Mouse (Mus musculus): ENCODE data around the gene Klhl30. TPM values are rescaled to one million over a fixed set of nuclear protein-coding genes. Genes with fewer than 3 reads are reported as not detected.

Klhl30 gene
- polyA plus RNA-seq, 1 experiment from 2014 or later = 0.30 TPM

GRCm38 (mm10) chr1:91373414-91373835, 22.6 kb downstream of the Klhl30 start:
- Histone ChIP-seq H3K4me3 (ENCODE audit: low read length) (no peak overlapping the region), H3K4me1 (ENCODE audit: control insufficient read depth, insufficient read depth, low read depth, low read length) (no peaks in the 10 kb centered on the region), H3K9ac (ENCODE audit: low read depth, low read length) (no peak overlapping the region), H3K27me3 (replicated peaks; ENCODE audit: control insufficient read depth, insufficient read depth, low read length) (no peaks in the 10 kb centered on the region), H3K9me3 (ENCODE audit: control insufficient read depth, low read length) (no peaks in the 10 kb centered on the region), H3K27ac (ENCODE audit: low read depth, low read length) (no peak overlapping the region), H3K4me2 (ENCODE audit: low read length) (no peak overlapping the region), H3K36me3 (ENCODE audit: control insufficient read depth, insufficient read depth, low read length) (peaks cover 52% of the 10 kb centered on the region)
- ATAC-seq = no peak
- WGBS = 88% methylated on average over 6 of the region's 6 CpGs

DNA sequence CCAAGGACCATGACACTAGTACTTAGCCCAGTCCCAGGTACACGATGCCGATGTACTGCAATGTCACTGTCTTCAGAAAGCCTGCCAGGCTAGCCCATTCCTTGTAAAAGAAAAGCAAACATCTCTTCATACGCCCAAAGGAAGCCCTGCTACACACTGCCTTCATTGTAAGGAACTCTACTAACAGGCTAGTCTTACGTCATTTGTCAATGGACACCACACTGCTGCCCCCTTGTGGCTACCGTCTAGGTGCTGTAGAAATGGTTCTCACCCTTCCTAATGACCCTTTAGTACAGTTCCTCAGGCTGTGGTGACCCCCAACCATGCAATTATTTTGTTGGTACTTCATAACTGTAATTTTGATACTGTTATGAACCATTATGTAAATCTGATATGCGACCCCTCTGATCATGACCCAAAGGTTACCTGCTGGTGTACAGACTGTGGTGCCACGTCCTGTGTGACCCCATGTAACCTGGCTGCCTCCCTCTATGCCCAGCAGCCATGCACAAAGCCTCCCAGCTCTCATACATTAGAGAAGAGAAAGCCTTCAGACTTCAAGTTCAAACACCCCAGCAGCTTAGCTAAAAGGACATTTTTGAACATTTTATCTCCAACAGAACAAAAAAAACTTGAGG, 29.8 kb downstream of the Klhl30 start:
- Histone ChIP-seq H3K4me3 (ENCODE audit: low read length) (no peak overlapping the region), H3K36me3 (ENCODE audit: control insufficient read depth, insufficient read depth, low read length) (peaks cover 55% of the 10 kb centered on the region), H3K27me3 (replicated peaks; ENCODE audit: control insufficient read depth, insufficient read depth, low read length) (no peaks in the 10 kb centered on the region), H3K9ac (ENCODE audit: low read depth, low read length) (no peak overlapping the region), H3K27ac (ENCODE audit: low read depth, low read length) (no peak overlapping the region), H3K4me2 (ENCODE audit: low read length) (no peak overlapping the region), H3K9me3 (ENCODE audit: control insufficient read depth, low read length) (no peaks in the 10 kb centered on the region), H3K4me1 (ENCODE audit: control insufficient read depth, insufficient read depth, low read depth, low read length) (no peaks in the 10 kb centered on the region)
- ATAC-seq = peak; percentile 68
- 60% methylated on average over 7 of the region's 7 CpGs for WGBS

- ATAC-seq = no peak
- 89% methylated on average over 4 of the region's 4 CpGs for WGBS
- Histone ChIP-seq H3K4me2 (ENCODE audit: low read length) (no peak overlapping the region), H3K36me3 (ENCODE audit: control insufficient read depth, insufficient read depth, low read length) (peaks cover 52% of the 10 kb centered on the region), H3K27me3 (replicated peaks; ENCODE audit: control insufficient read depth, insufficient read depth, low read length) (no peaks in the 10 kb centered on the region), H3K9ac (ENCODE audit: low read depth, low read length) (no peak overlapping the region), H3K4me3 (ENCODE audit: low read length) (no peak overlapping the region), H3K9me3 (ENCODE audit: control insufficient read depth, low read length) (no peaks in the 10 kb centered on the region), H3K4me1 (ENCODE audit: control insufficient read depth, insufficient read depth, low read depth, low read length) (no peaks in the 10 kb centered on the region), H3K27ac (ENCODE audit: low read depth, low read length) (no peak overlapping the region)
These were observed 30.3 kb downstream of the Klhl30 start for GRCm38 (mm10) chr1:91381091-91381471.

- Histone ChIP-seq H3K4me1 (ENCODE audit: control insufficient read depth, insufficient read depth, low read depth, low read length) (peaks cover 3% of the 10 kb centered on the region; the same call in 1 of the 2 replicates), H3K27ac (ENCODE audit: low read depth, low read length) (no peak overlapping the region), H3K27me3 (replicated peaks; ENCODE audit: control insufficient read depth, insufficient read depth, low read length) (no peaks in the 10 kb centered on the region), H3K4me2 (ENCODE audit: low read length) (no peak overlapping the region), H3K36me3 (ENCODE audit: control insufficient read depth, insufficient read depth, low read length) (peaks cover 31% of the 10 kb centered on the region), H3K4me3 (ENCODE audit: low read length) (no peak overlapping the region), H3K9ac (ENCODE audit: low read depth, low read length) (no peak overlapping the region), H3K9me3 (ENCODE audit: control insufficient read depth, low read length) (no peaks in the 10 kb centered on the region)
- whole genome bisulfite sequencing = 94% methylated on average over 5 of the region's 5 CpGs
- ATAC-seq = no peak
These were observed 39.6 kb downstream of the Klhl30 start for GRCm38 (mm10) chr1:91390369-91390768.

- Histone ChIP-seq H3K4me2 (ENCODE audit: low read length) (peak overlapping the region; percentile 69), H3K9me3 (ENCODE audit: control insufficient read depth, low read length) (no peaks in the 10 kb centered on the region), H3K27me3 (replicated peaks; ENCODE audit: control insufficient read depth, insufficient read depth, low read length) (no peaks in the 10 kb centered on the region), H3K4me1 (ENCODE audit: control insufficient read depth, insufficient read depth, low read depth, low read length) (peaks cover 22% of the 10 kb centered on the region), H3K9ac (ENCODE audit: low read depth, low read length) (peak overlapping the region; percentile 95), H3K27ac (ENCODE audit: low read depth, low read length) (peak overlapping the region; percentile 90), H3K4me3 (ENCODE audit: low read length) (peak overlapping the region; percentile 67), H3K36me3 (ENCODE audit: control insufficient read depth, insufficient read depth, low read length) (peaks cover 2% of the 10 kb centered on the region; the same call in 1 of the 2 replicates)
- ATAC-seq = no peak; the same call in 1 of the 2 replicates
- WGBS = 3% methylated on average over 12 of the region's 12 CpGs
These were observed 47.1 kb downstream of the Klhl30 start for GRCm38 (mm10) chr1:91397927-91398259.

DNA sequence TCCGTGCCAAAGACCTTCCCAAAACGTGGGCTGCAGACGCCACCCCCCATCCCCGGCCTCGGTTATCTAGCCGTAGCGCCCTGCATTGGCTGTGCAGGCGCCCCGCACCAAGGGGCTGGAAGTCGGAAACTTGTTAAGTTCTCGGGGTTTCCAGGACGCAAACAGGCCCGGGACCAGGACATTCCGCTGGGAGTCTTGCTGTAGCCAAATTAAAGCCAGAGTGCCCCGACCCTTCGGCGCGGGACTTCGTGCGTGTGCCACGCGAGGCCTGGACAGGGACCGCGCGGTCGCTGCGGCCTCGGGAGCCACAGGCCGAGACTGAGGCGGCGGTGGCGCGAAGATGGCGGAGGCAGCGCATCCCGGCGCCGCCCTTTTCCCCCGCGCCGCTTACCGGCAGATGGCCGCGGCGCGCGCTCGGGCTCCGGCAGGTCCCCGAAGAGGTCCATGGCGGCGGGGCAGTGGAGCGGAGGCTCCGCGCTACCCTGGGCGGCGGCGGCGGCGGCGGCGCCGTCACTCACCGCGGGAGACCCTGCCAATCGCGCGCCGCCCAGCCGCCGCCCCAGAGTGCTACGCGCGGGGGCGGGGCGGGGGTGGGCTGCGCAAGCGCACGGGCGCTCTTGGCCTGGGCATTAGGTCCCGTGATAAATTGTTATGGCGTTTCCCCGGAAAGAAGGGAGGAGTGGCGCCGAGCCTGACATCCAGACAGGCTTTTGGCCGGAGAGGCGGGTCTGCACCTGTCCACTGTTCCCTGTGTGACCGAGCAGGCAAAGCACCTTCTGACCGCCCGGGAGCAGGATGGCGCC, 47.6 kb downstream of the Klhl30 start, which contains the start of gene Ilkap:
Gene Ilkap, minus strand, starts transcription at position 556 of the 803 bp plus-strand sequence.
- H3K9ac ChIP-seq (ENCODE audit: low read depth, low read length) = peak within 1 kb of the TSS; percentile 95
- peak within 1 kb of the TSS; percentile 90 for H3K27ac ChIP-seq (ENCODE audit: low read depth, low read length)
- peak; percentile 95 for ATAC-seq
- WGBS = under 1% methylated on average over 84 of the region's 91 CpGs
- peaks cover 22% of the 10 kb centered on the region for H3K4me1 ChIP-seq (ENCODE audit: control insufficient read depth, insufficient read depth, low read depth, low read length)
- H3K9me3 ChIP-seq (ENCODE audit: control insufficient read depth, low read length) = no peaks in the 10 kb centered on the region
- no peaks in the 10 kb centered on the region for H3K27me3 ChIP-seq (replicated peaks; ENCODE audit: control insufficient read depth, insufficient read depth, low read length)
- peak within 1 kb of the TSS; percentile 69 for H3K4me2 ChIP-seq (ENCODE audit: low read length)
- H3K36me3 ChIP-seq (ENCODE audit: control insufficient read depth, insufficient read depth, low read length) = peaks cover 2% of the 10 kb centered on the region; the same call in 1 of the 2 replicates
- peak within 1 kb of the TSS; percentile 67 for H3K4me3 ChIP-seq (ENCODE audit: low read length)

- WGBS = 33% methylated on average over 1 of the region's 1 CpGs
- no peak for ATAC-seq
These were observed 54.2 kb downstream of the Klhl30 start for GRCm38 (mm10) chr1:91404976-91405375.

GRCm38 (mm10) chr1:91405406-91406169, 54.8 kb downstream of the Klhl30 start:
- Histone ChIP-seq H3K9ac (ENCODE audit: low read depth, low read length) (no peak overlapping the region), H3K4me2 (ENCODE audit: low read length) (no peak overlapping the region), H3K9me3 (ENCODE audit: control insufficient read depth, low read length) (no peaks in the 10 kb centered on the region), H3K36me3 (ENCODE audit: control insufficient read depth, insufficient read depth, low read length) (no peaks in the 10 kb centered on the region), H3K4me1 (ENCODE audit: control insufficient read depth, insufficient read depth, low read depth, low read length) (no peaks in the 10 kb centered on the region), H3K27me3 (replicated peaks; ENCODE audit: control insufficient read depth, insufficient read depth, low read length) (no peaks in the 10 kb centered on the region), H3K27ac (ENCODE audit: low read depth, low read length) (no peak overlapping the region), H3K4me3 (ENCODE audit: low read length) (no peak overlapping the region)
- 0 out of 2 replicates have a peak, but pooled peaks have one; percentile 34 for ATAC-seq
- WGBS = 48% methylated on average over 23 of the region's 23 CpGs

More at GRCm38 (mm10) chr1:91404976-91405375, 54.2 kb downstream of the Klhl30 start:
- H3K36me3 ChIP-seq (ENCODE audit: control insufficient read depth, insufficient read depth, low read length) = no peaks in the 10 kb centered on the region
- no peak overlapping the region for H3K27ac ChIP-seq (ENCODE audit: low read depth, low read length)
- no peak overlapping the region for H3K9ac ChIP-seq (ENCODE audit: low read depth, low read length)
- H3K27me3 ChIP-seq (replicated peaks; ENCODE audit: control insufficient read depth, insufficient read depth, low read length) = no peaks in the 10 kb centered on the region
- H3K4me1 ChIP-seq (ENCODE audit: control insufficient read depth, insufficient read depth, low read depth, low read length) = no peaks in the 10 kb centered on the region
- H3K4me2 ChIP-seq (ENCODE audit: low read length) = no peak overlapping the region
- H3K9me3 ChIP-seq (ENCODE audit: control insufficient read depth, low read length) = no peaks in the 10 kb centered on the region
- no peak overlapping the region for H3K4me3 ChIP-seq (ENCODE audit: low read length)

DNA sequence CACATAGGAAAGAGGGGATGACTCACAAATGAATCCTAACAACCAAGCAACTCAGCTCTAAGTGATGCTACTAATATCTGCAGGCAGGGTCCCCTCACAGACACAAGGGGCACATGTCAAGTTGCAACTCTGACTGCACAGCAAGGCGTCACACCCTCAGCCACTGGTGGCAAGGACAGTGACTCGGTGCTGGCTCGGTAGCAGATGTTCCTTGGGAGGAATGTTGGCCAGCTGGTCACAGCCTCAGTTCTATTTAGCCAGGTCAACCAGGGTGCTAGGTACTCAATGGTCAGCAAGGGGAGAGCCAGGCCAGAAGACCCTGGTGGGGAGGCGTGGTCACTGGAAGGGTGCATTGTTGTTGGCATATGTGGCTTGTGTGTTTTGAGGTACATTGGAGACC, 57.0 kb downstream of the Klhl30 start:
- 87% methylated on average over 4 of the region's 4 CpGs for WGBS
- Histone ChIP-seq H3K9ac (ENCODE audit: low read depth, low read length) (no peak overlapping the region), H3K27ac (ENCODE audit: low read depth, low read length) (no peak overlapping the region), H3K4me2 (ENCODE audit: low read length) (no peak overlapping the region), H3K4me1 (ENCODE audit: control insufficient read depth, insufficient read depth, low read depth, low read length) (peaks cover 13% of the 10 kb centered on the region), H3K27me3 (replicated peaks; ENCODE audit: control insufficient read depth, insufficient read depth, low read length) (no peaks in the 10 kb centered on the region), H3K36me3 (ENCODE audit: control insufficient read depth, insufficient read depth, low read length) (no peaks in the 10 kb centered on the region), H3K9me3 (ENCODE audit: control insufficient read depth, low read length) (no peaks in the 10 kb centered on the region), H3K4me3 (ENCODE audit: low read length) (no peak overlapping the region)
- ATAC-seq = no peak
